Mouse (Mus musculus) adrenal gland, adult 2 months (tissue): ENCODE results near the gene Rgs7bp. TPM values are rescaled to one million over a fixed set of nuclear protein-coding genes. Genes with fewer than 3 reads are reported as not detected.

ENCODE experiments used
- DNase-seq: peaks from one replicate; pipeline ENCODE4 v3.0.0; 2021
- long read RNA-seq: library from polyadenylated mRNA; stranded (forward); transcript quantifications from one replicate; pipeline ENCODE4 v2.0.0, GENCODE M21; 2021
- polyA plus RNA-seq: library from polyadenylated mRNA; depleted of rRNA; stranded (reverse); fragments of >200 nt; gene quantifications from 2 replicates; pipeline ENCODE4 v1.2.3, GENCODE M21; 2012; rRNA removed
- total RNA-seq, 2 experiments: library from RNA; stranded (reverse); gene quantifications; 2 replicates each; pipeline ENCODE4 v1.2.3; 2021

Gene Rgs7bp
- 1 to 10 TPM; 1.2 to 1.6 TPM for total RNA-seq
- polyA plus RNA-seq: 0.37 and 0.58 TPM in 2 replicates
- long read RNA-seq, full-length matches to known transcripts: 1 of 1 reads
- long read RNA-seq, partial matches to known transcripts: 0 of 1 reads
- long read RNA-seq, other reads (novel, unspliced or antisense): 0 of 1 reads

- DNase-seq: peak; percentile 79
Observed at GRCm38 (mm10) chr13:105054181-105054940, at the start of gene Rgs7bp. Rgs7bp (minus strand) TSS chr13:105054930.

DNA sequence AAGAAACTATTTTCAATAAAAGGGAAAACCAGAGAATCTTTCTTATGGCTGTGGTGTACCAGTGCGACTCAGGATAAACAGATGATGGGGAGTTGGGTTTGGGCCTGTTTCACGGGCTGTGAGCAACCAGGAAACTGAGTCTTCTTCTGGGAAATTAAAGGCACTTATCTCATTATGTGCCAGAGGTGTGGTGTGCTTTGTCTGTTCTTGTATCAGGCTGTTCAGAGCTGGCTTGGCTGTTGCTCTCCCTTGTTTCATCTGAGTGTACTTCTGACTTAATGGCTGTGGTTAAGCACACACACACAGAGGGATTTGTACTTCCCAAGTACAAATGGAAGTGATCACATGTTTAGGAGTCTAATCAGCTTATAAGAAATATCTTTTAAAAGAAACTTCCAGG lies 49.7 kb upstream of the Rgs7bp start:
- no peak for DNase-seq

DNA sequence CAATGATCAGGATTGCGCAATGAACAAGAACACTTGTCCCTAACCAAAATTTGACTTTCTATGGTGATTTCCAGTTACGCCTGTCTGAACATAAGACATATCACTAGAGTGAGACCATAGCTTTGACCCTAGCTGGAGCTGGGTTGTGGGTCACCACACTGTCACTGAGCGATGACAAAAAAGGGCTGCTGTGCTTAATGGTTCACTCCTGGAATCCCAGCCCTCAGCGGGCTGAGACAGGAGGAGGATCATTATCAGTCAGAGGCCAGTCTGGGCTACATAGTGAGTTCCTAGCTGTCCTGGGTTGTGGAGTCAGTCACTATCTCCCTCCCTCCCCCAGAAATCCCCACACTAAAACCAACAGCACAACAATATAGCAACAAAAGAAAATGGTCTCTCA lies 46.0 kb upstream of the Rgs7bp start:
- no peak for DNase-seq

DNA sequence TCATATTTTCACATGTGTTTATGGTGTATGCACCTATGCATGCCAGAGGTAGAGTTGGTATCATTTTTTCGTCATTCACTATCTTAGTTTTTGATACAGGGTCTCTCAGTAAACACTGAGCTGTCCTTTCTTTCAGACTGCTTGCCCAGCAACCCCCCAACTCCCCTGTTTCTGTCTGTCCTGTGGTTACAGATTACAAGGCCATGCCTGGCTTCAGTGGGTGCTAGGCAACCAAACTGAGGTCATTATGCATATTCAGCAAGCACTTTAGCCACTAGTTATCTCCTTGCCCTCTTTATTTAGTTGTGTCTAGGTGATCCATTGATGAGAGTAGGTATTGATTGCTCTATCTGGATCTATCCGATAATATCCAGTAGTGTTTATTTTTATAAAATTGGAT lies 41.6 kb upstream of the Rgs7bp start:
- DNase-seq: no peak

GRCm38 (mm10) chr13:105089276-105089675 lies 34.5 kb upstream of the Rgs7bp start:
- no peak for DNase-seq

DNA sequence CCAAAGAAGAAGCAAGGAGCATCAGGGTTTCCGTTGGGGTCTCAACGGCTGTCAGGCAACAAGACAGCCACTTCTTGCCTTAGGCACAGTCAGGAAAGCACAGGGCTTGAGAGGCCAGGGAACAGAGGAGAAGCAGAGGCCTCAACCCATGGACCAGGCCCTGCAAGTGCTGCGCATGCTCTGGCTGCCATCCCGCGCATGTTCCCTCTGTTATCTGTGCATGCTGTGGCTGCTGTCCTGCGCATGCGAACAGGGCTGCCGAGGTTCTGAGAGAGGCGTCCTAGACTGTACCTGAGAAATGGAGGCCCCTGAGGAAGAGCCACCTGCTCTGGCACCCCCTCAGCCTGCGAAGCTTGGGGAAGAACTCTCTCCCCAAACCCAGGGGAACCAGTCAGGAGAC lies 27.1 kb upstream of the Rgs7bp start, which contains the start of gene 4933425L06Rik:
4933425L06Rik (plus strand) TSS at position 261 of the 400 bp plus-strand sequence.
- DNase-seq: no peak

DNA sequence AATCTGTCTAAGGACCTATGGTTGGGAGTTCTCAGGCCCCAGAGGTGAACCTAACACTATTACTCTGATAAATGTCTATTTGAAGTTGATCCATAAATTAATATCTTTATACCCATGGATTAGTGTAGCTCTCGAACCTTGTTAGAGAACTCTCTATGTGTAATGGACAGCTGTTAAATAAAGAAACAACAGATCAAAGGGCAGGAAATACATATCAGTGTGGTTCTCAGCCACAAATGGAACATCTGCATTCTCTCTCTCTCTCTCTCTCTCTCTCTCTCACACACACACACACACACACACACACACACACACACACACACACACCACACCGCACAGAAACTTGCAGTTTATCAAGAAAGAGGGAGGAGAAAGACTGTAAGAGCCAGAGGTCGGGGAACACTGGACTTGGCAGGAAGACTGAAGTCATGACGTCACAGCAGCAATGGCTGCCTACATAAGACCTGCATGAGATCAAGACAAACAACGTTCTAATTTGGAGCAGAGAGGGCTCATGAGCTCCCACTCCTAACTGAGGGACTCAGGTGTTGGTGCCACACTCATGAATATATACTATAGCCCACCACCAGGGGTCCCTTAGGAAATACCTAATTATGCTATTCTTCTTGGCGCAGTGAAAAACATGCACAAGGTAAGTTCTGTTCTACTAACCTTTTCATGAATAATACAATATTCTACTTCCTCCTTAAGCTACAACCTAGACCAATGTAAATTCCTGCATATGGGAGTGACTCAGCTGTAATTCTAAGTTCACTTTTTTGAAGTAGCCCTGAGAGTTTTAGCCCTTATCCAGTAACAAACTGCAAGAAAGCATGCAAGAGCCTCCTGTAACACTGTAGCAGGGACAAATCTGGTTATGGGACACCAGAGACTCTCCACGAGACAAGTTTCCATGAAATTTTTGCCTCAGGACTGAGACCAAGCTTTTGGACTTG lies 12.4 kb upstream of the Rgs7bp start:
- DNase-seq: no peak

DNA sequence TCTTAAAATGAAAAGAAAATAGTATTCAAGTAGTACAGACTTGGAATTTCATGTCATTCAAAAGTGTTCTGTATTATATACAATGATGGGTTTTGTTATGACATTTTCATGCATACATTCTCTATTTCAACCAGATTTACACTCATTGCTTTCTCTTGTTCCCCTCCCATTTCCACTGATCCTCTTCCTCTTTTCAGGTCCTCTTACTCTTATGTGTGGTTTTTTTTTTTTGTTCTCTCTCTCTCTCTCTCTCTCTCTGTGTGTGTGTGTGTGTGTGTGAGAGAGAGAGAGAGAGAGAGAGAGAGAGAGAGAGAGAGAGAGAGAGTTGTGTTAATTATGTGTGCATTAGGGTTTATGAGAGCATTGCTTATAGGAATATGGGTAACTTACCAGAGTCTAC lies 11.4 kb upstream of the Rgs7bp start:
- DNase-seq: no peak

DNA sequence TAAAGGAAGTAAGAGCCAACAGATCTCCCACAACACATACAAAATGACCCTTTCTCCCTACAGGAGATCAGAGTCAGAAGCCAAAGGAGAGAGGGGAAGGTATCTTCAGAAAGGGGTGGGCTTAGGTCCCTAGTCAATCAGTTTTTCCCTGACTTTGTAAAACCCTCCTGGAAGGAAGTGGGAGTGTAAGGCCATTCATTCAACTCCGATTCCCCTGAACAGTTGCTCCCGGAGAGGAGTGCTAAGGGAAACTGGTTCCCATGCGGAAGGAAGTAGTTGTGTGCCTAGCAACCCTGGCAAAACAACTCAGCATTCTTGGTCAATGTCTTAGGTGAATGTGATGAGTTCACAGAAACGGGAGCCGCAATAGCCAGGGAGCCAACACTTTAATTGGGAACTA lies 644 bp upstream of the Rgs7bp start:
- no peak for DNase-seq

- DNase-seq: no peak
Observed at GRCm38 (mm10) chr13:105054941-105055309, 195 bp upstream of the Rgs7bp start.

- no peak for DNase-seq
Observed at GRCm38 (mm10) chr13:105053618-105054017, 1.1 kb downstream of the Rgs7bp start.

DNA sequence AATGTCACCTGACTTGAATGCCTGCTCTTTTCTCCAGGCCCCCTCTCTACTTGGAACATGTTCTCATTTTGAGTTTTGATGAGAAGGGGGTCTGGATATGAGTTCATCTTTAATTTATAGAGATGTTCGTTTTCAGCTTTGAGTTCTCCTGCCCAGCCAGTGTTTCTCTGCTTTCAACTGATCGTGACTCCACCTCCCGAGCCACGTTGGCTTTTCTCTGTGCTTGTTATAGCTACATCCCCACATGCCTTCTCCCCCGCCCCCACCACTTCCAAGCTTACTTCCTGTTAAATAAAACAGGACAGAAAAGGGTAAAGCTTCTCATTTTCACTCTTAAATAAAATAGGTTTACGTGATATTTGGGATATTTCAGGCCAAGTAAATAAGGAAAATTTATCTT lies 3.3 kb downstream of the Rgs7bp start:
- DNase-seq: no peak

- no peak for DNase-seq
Observed at GRCm38 (mm10) chr13:105048662-105049061, 6.1 kb downstream of the Rgs7bp start.

DNA sequence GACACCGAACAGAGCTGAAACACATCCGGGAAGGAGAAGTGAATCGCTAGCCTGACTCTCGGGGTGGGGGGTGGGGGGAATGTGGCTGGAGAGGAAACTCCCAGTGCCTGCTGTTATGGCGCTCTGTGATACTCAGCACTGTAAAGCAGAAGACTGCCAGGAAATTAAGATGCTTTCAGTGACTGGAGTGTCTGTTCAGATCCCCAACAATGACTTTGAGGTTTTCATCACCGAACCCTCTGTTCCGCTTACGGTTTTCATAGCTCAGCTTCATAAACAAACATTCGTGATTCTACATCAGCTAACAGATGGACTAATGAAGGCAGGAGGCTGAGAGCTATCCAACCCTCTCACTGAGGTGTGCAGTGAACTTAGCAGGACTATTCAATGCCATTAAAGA lies 7.4 kb downstream of the Rgs7bp start:
- DNase-seq: no peak

DNA sequence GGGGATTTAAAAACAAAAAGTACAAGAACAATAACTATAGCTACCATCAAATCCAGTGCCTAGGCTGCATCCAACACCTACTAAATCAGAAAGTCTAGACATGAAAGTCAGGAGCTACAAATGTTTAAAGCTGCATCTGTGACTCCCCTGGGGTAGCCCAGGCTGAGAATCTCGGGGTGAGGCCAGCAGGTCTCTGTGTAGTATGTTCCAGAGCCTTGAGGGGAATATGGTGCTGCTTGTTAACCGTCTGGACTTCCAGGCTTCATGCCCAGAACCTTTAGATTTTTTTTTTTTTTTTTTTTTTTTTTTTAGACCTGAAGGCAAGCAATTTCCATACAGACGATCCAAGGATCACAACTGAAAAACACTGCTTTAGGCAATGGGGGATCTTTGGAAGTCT lies 10.8 kb downstream of the Rgs7bp start:
- DNase-seq: no peak

DNA sequence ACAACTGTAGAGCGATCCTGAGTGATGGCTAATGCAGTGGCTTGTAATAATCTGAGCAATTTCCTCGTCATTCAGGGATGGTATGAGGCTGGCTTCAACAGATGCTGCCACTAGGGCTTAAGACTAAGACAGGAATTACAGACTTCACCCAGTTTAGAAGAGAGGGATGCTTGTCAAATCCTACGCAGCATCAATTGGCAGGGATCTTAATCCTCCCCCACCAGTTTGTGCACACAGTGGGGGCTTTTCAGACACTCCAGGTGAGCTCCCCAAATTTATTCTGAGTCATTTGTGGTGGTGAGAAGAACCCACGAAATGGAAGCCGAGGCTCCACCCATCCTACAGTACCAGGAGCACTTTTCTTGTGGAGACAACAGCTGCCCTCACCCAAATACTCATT lies 16.4 kb downstream of the Rgs7bp start:
- no peak for DNase-seq

- no peak for DNase-seq
Observed at GRCm38 (mm10) chr13:105037816-105038215, 16.9 kb downstream of the Rgs7bp start.

- DNase-seq: no peak
Observed at GRCm38 (mm10) chr13:105031882-105032281, 22.8 kb downstream of the Rgs7bp start.

DNA sequence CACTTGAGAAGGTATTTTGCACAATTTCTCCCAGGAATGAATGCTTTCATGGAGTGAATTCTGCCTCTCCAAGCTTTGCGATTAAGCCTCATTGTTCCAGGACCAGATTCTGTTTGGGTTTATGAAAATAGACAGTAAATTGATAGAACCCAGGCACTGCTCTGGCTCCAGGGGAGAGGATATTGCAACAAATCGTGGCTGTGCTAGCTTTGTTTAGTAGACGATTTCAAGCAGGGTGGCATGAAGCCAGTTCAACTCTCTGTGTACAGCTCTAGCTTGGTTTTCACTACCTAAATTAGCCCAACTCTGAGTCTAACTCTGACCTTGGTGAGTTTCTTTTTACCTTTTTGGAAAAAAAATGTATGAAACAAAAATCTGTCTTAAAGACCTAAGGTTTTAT lies 26.5 kb downstream of the Rgs7bp start:
- no peak for DNase-seq

DNA sequence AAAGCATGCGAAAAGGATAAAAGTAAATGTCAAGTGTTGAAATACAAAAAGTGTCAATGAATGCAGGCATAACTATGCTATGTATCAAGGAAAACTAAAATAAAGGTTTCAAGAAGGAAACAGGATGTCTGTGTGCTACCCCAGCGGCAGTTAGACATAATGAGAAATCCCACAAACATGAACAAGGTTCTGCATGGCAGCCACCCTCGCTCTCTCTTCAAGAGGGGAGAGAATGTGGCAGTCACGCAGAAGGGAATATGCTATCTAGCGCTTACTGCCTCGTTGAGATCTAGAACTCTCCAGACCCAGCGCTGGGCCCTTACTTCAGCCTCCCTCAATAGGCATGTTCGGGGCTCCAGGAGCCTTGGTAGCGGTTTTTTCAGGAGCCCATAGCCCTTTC lies 38.2 kb downstream of the Rgs7bp start:
- no peak for DNase-seq

DNA sequence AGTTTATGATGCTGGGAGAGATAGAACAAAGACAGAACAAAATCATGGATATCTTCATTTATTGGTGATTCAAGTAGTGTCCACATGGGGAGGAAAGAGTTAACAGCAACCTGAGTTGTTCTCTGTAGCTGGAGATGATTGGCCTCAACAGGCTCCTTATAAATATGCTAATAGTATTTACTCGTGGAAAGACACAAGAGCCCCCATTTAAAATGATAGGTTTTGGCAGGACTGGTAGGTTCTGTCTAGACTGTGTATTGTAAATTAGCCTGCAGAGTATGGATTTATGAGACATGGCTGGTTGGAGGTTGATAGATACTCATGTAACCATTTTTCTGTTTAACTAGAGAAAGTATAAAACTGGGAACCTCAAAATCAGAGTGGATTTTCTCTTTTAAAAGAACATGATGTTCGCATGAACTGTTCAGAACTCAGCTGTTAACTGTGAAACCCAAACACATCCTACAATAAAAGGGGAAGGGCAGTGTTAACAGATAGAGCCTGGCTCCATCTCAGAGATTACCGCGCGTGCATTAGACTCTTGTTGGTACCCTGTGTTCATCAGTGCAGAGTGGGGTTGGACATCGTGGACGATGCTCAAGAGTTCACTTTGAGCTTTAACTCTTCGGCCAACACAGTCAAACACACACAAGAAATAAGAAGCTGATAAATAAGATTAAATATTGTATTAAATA lies 38.9 kb downstream of the Rgs7bp start:
- no peak for DNase-seq

- DNase-seq: no peak
Observed at GRCm38 (mm10) chr13:105011300-105011699, 43.4 kb downstream of the Rgs7bp start.
